Mouse (Mus musculus): Measurements from ENCODE around the gene Gmds. TPM values are rescaled to one million over a fixed set of nuclear protein-coding genes. Genes with fewer than 3 reads are reported as not detected.

Gmds gene
- total RNA-seq, 2 experiments from 2014 or later, result 15.8 to 17.7 TPM

- peak in 1 of 2 experiments; percentile 21 for DNase-seq (ENCODE audit: extremely low spot score in 1 of 2, low spot score in 2 of 2)
- intact Hi-C loops (cut with DNase I), result no loop called here
Measured at GRCm38 (mm10) chr13:31992409-31993201, 345.9 kb downstream of the Gmds start.

DNA sequence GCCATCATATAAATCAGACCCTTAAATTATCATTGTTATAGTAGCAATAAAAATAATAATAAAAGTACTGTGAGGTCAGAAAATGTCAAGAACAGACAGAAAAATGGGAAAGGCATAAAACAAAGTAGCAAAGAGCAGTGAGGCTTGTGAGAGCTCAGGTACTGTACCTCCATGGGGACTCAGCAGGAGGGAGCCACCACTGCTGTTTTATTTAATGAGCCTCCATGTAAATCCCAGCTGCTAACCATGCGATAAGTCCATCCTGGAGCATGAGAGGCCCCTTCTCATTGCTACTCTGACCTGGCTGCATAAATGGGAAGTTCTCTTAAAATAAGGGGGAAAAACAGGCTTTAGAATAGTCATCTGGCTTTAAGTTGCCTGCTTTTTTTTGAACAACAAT lies 357.3 kb downstream of the Gmds start:
- DNase-seq (ENCODE audit: extremely low spot score in 1 of 2, low spot score in 2 of 2), result no peak
- intact Hi-C loops (cut with DNase I), result no loop called here

DNA sequence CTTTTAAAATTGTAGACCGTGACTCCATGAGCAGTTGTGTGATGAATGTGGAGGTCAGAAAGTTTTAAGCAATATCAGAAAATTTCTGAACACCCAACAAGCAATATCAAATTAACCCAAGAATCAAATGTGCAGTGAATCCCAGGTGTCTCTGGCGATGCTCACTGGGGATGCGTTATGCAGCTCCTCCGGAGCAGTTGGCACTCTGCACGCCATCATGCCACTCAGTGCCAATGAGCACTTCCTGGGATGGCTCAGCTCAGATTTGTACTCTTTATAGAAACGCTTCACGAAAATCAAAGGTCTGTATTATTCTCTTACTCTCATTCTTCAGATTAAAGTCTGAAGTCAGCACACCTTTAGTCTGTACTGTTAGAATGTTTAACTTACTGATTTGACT lies 360.4 kb downstream of the Gmds start:
- no peak for DNase-seq (ENCODE audit: extremely low spot score in 1 of 2, low spot score in 2 of 2)
- intact Hi-C loops (cut with DNase I), result no loop called here

- intact Hi-C loops (cut with DNase I), result no loop called here
- peak in 1 of 2 experiments; percentile 57 for DNase-seq (ENCODE audit: extremely low spot score in 1 of 2, low spot score in 2 of 2)
Measured at GRCm38 (mm10) chr13:31974751-31975479, 363.6 kb downstream of the Gmds start.

DNA sequence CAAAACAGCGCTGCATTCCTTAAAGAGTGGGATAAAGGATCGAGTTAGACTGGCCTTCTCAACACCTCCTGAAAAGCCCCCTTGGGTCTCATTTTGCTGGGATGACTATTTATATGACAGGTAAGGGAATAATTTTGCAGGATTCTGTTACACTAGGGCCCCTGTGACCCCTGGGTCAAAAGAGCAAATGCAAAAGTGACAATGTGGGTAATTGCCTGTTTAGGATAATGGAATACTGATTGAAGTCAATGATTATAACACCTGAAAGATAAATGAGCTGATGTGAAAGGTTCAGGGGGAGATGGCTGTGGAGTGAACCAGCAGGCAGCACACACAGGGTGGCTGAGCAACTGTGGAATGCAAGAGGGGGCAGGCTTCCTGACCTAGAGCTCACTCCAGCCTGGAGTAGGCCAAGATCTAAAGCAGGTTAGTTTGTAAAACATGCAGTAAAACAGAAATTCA lies 367.5 kb downstream of the Gmds start:
- DNase-seq (ENCODE audit: extremely low spot score in 1 of 2, low spot score in 2 of 2), result no peak
- intact Hi-C loops (cut with DNase I), result no loop called here

GRCm38 (mm10) chr13:31968272-31968671 lies 370.3 kb downstream of the Gmds start:
- intact Hi-C loops (cut with DNase I), result no loop called here
- DNase-seq (ENCODE audit: extremely low spot score in 1 of 2, low spot score in 2 of 2), result no peak

DNA sequence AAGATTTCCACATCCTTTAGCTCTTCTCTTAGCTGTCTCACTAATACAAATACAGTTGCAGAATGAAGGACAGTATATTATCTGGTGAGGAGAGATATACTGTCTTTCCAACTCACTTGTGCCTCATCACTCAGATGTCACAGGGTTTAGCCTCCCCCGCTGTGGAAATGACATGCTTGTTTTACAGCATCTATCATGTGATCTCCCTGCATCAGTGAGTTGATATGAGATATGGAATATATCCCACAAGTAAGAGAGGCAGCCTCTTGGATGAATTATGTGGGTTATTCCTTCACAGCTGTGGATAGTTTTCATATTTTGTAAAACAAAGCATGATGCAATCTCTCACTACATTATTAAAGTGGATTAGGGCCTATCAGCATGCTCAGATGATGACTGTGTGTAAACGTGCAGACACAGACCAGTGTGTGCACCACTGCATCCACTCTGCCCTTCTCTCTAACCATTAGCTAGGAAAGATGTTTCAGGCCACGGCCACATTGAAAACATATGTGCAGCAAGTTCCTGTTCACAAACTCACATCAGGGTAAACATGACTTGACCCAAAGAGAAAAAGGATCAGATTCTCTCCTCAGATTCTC lies 371.5 kb downstream of the Gmds start:
- no peak for DNase-seq (ENCODE audit: extremely low spot score in 1 of 2, low spot score in 2 of 2)
- intact Hi-C loops (cut with DNase I), result no loop called here

DNA sequence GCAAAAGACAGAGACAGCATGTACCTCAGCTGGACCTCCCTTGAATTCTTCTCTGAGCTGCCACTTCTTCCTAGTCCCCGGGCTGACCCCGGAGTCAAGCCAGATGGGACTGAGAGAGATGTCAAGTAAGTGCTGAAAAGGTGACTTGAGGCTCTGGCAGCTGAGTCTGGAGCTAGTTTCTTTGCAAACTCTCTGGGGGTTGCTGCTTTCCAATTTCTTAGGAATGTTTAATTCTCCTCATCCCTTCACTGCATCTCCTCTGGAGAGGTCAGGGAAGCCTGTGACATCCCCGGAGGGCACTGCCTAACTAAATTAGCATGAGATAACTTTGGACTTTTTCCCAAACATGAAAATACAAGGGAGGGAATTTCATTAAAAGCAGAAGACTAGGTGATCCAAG lies 378.0 kb downstream of the Gmds start:
- intact Hi-C loops (cut with DNase I), result no loop called here
- DNase-seq (ENCODE audit: extremely low spot score in 1 of 2, low spot score in 2 of 2), result peak in 1 of 2 experiments; percentile 29

GRCm38 (mm10) chr13:31958346-31959335 lies 379.9 kb downstream of the Gmds start:
- intact Hi-C loops (cut with DNase I), result no loop called here

GRCm38 (mm10) chr13:31956584-31956983 lies 382.0 kb downstream of the Gmds start:
- intact Hi-C loops (cut with DNase I), result no loop called here
- peak in 1 of 2 experiments; percentile 52 for DNase-seq (ENCODE audit: extremely low spot score in 1 of 2, low spot score in 2 of 2)

More at GRCm38 (mm10) chr13:31958346-31959335, 379.9 kb downstream of the Gmds start:
- peak in 1 of 2 experiments; percentile 58 for DNase-seq (ENCODE audit: extremely low spot score in 1 of 2, low spot score in 2 of 2)

DNA sequence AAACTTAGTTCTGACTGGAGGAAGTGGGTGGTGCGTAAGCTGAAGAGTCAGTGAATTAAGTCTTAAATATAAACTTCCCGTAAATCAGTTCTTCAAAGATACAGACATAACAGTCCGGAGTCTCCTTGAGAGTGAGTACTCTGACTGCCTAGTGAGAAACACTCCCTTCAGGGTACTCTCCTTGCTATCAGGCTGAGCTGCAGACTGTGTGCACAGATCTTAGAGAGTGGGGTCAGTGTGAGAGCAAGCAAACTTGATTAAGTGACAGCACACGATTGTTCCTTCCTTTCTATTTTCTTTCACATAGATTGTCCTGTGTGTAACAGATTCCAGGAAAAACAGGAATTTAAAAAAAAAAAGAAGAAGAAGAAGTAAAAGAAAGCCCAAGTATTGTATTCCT lies 382.4 kb downstream of the Gmds start:
- no peak for DNase-seq (ENCODE audit: extremely low spot score in 1 of 2, low spot score in 2 of 2)
- intact Hi-C loops (cut with DNase I), result no loop called here

DNA sequence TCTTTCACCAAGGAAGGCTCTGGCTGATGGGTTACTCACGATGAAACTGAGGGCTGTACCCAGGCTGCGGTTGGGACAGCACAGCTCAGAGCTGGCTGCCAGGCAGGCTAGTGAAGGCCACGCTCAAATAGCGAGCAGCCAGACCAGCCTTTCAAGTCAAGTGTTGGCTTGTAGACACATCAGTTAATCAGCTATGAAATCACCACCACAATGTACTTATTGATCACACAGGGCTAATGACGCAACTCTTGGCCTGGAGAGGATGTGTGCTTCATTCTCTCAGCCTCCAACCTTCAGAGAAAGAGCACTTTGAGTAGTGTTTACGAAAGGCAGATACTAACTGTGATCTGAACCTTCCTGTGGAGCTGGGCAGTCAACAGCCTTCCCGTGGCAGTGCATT lies 383.4 kb downstream of the Gmds start:
- intact Hi-C loops (cut with DNase I), result no loop called here
- DNase-seq (ENCODE audit: extremely low spot score in 1 of 2, low spot score in 2 of 2), result no peak

DNA sequence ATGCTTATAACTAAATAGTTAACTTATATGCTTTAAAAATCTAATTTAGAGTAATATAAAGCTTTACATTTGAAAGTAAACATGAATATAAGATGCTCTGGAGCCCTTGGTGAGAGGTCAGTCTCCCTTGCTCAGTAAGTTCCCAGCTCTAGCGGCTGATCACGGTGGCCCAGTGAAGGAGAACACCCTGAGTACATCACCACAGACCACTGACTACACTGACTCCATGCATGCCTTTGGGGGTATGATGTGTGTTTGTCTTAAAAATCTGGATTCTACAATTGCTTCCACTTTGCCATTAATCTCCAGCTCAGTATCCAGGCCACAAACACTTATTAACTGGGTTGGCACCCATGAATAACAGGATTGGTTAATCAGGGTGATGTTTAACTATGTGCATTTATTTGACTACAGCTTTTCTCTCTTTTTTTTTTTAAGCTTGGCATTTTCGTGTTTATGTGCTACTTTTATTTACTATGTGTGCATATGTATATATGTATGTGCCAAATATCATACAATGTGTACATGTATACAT lies 393.8 kb downstream of the Gmds start:
- no peak for DNase-seq (ENCODE audit: extremely low spot score in 1 of 2, low spot score in 2 of 2)
- intact Hi-C loops (cut with DNase I), result loop anchor here (10.0 kb wide), 1 partner anchor 260 kb away; no protein-coding TSS in a partner anchor

DNA sequence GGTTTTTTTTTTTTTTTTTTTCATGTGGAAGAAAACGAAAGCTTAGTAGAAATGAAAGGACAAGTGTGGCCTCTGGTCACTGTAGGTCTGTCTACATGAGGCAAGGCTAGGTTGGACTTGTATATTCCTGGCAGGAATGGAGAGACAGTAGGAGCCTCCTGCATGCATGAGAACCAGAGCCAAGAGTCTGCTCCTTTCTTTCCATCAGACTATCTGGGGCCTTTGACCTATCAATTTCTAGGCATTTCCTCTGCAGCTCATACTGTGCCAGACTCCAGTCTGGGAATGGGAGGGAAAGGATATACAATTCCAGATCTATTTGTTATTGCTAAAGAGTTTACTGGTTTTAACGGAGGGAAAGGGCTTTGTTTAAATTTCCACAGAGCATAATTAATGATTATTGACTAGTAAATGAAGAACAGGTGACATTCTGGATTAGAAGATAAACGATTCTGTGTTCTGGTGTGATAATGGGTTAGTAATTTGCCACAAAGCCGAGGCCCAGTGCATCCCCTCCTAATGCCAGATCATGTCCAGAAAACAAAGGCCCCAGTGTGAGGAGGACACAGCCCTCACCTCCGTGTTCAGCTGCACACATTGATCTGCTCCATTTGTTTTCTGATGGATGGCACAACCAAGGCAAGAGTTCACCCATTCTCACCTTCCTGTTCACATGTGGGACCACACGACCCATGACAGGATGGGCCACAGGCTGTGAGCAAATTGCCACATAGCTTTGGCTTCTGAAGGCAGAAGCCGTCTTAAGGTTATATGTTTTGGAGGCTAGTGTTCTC lies 394.9 kb downstream of the Gmds start:
- DNase-seq (ENCODE audit: extremely low spot score in 1 of 2, low spot score in 2 of 2), result no peak
- intact Hi-C loops (cut with DNase I), result loop anchor here (10.0 kb wide), 1 partner anchor 261 kb away; no protein-coding TSS in a partner anchor

GRCm38 (mm10) chr13:31929299-31929698 lies 409.2 kb downstream of the Gmds start:
- no peak for DNase-seq (ENCODE audit: extremely low spot score in 1 of 2, low spot score in 2 of 2)
- intact Hi-C loops (cut with DNase I), result no loop called here

- peak in 1 of 2 experiments; percentile 3 for DNase-seq (ENCODE audit: extremely low spot score in 1 of 2, low spot score in 2 of 2)
- intact Hi-C loops (cut with DNase I), result no loop called here
Measured at GRCm38 (mm10) chr13:31926599-31926998, 411.9 kb downstream of the Gmds start.

DNA sequence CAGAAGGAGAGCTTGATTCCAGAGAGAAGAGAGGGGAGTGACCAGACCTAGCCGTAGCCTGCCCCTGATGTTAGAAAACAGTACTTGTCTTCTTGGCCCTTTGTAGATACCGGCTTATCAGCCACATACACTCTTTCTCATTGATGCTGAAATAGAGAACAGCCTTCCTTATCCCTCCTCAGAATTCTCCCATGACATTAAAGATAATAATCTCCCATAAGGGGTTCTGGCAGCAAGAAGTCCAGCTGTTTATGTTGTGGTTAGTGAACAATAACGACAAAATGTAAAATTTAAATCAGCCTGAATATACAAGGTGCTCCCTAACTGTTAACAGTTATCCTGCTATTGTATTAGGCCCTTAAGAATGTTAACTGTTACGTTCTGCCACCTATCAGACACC lies 414.0 kb downstream of the Gmds start:
- DNase-seq (ENCODE audit: extremely low spot score in 1 of 2, low spot score in 2 of 2), result no peak
- intact Hi-C loops (cut with DNase I), result no loop called here
